Mouse (Mus musculus) right cerebral cortex, postnatal 4 days (tissue): ENCODE measurements around the gene Sipa1l3.

Source experiments
- DNase-seq: peaks from one replicate; pipeline ENCODE4 v3.0.0-alpha.2; 2022

Sipa1l3 gene

GRCm38 (mm10) chr7:29518421-29519210 lies at the start of gene Sipa1l3:
Sipa1l3 (minus strand) TSS chr7:29518641.
- DNase-seq: peak; percentile 94

- DNase-seq: no peak
Measured at GRCm38 (mm10) chr7:29563006-29563405, 44.6 kb upstream of the Sipa1l3 start.

GRCm38 (mm10) chr7:29561046-29561445 lies 42.6 kb upstream of the Sipa1l3 start:
- DNase-seq: no peak

- DNase-seq: peak; percentile 8
Measured at GRCm38 (mm10) chr7:29559290-29559689, 40.8 kb upstream of the Sipa1l3 start.

GRCm38 (mm10) chr7:29558744-29559143 lies 40.3 kb upstream of the Sipa1l3 start:
- DNase-seq: no peak

GRCm38 (mm10) chr7:29556283-29556682 lies 37.8 kb upstream of the Sipa1l3 start:
- no peak for DNase-seq

GRCm38 (mm10) chr7:29555521-29555920 lies 37.1 kb upstream of the Sipa1l3 start:
- no peak for DNase-seq

GRCm38 (mm10) chr7:29555051-29555450 lies 36.6 kb upstream of the Sipa1l3 start:
- DNase-seq: no peak

- DNase-seq: no peak
Measured at GRCm38 (mm10) chr7:29550691-29551090, 32.2 kb upstream of the Sipa1l3 start.

GRCm38 (mm10) chr7:29541608-29542007 lies 23.2 kb upstream of the Sipa1l3 start:
- no peak for DNase-seq

- no peak for DNase-seq
Measured at GRCm38 (mm10) chr7:29541186-29541585, 22.7 kb upstream of the Sipa1l3 start.

- no peak for DNase-seq
Measured at GRCm38 (mm10) chr7:29540631-29541030, 22.2 kb upstream of the Sipa1l3 start.

GRCm38 (mm10) chr7:29523700-29524099 lies 5.3 kb upstream of the Sipa1l3 start:
- peak; percentile 83 for DNase-seq

- DNase-seq: peak; percentile 91
Measured at GRCm38 (mm10) chr7:29521841-29522575, 3.6 kb upstream of the Sipa1l3 start.

- no peak for DNase-seq
Measured at GRCm38 (mm10) chr7:29521365-29521764, 2.9 kb upstream of the Sipa1l3 start.

- DNase-seq: no peak
Measured at GRCm38 (mm10) chr7:29520794-29521193, 2.4 kb upstream of the Sipa1l3 start.

GRCm38 (mm10) chr7:29519211-29519550 lies 740 bp upstream of the Sipa1l3 start:
- no peak for DNase-seq

- peak; percentile 52 for DNase-seq
Measured at GRCm38 (mm10) chr7:29518054-29518420, 404 bp downstream of the Sipa1l3 start.

- no peak for DNase-seq
Measured at GRCm38 (mm10) chr7:29517178-29517577, 1.3 kb downstream of the Sipa1l3 start.

GRCm38 (mm10) chr7:29515652-29516051 lies 2.8 kb downstream of the Sipa1l3 start:
- DNase-seq: no peak

GRCm38 (mm10) chr7:29512729-29513128 lies 5.7 kb downstream of the Sipa1l3 start:
- no peak for DNase-seq

GRCm38 (mm10) chr7:29511598-29512275 lies 6.7 kb downstream of the Sipa1l3 start:
- DNase-seq: no peak

GRCm38 (mm10) chr7:29508522-29508921 lies 9.9 kb downstream of the Sipa1l3 start:
- DNase-seq: no peak
